ENCODE assay signal across 24 mouse cellular contexts in the genomic region with DNA sequence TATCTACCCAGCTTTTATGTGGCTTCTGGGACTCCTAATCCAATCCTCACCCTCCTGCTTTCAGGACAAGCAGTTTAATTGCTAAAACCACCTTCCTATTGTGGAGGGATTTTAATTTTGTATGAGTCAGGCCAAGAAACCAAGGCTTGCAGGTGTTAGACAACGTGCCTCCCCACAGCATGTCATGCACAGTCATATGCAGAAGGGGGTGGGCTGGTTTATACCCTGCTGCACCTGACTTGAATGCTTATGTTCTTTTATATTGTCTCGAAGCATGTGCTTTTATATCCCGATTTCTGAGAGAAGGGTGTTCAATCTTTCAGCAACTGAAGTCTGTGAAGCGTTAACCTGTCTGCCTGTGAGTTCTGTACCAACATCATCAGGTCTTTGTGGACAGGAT. TPM values are rescaled to one million over a fixed set of nuclear protein-coding genes. Genes with fewer than 3 reads are reported as not detected.
A peak's percentile ranks its signal among the peaks of the same experiment; 100 is the strongest.
DNase-seq lines count a peak whose midpoint lies in the region; ATAC-seq and TF ChIP-seq lines count a peak whose summit lies in the region.
"Had no signal": no experiment of that assay in that cellular context is flagged by ENCODE, and none has a peak within 500 bp of the region (broad histone marks: within the 10 kb centered on the region; RNA-seq: fewer than 3 reads in every experiment).

No protein-coding gene starts in this region.

- no peaks in the 10 kb centered on the region for H3K9me3 ChIP-seq in hindbrain, embryonic 13.5 days
- no peaks in the 10 kb centered on the region for H3K9me3 ChIP-seq in hindbrain, postnatal 0 days (ENCODE audit: low read length)
- H3K9me3 ChIP-seq: embryonic facial prominence, embryonic 15.5 days; heart, embryonic 10.5 days; limb, embryonic 15.5 days; liver, embryonic 15.5 days; midbrain, embryonic 12.5 days had no signal

- no peak overlapping the region for H3K9ac ChIP-seq in heart, adult 2 months (ENCODE audit: low read depth, low read length)
- H3K9ac ChIP-seq in hindbrain, embryonic 13.5 days: peak overlapping the region; percentile 19; the same call in 1 of the 2 replicates
- no peak overlapping the region for H3K9ac ChIP-seq in hindbrain, postnatal 0 days (replicated peaks; ENCODE audit: low read length)
- H3K9ac ChIP-seq: embryonic facial prominence, embryonic 15.5 days; limb, embryonic 15.5 days; liver, embryonic 15.5 days; midbrain, embryonic 12.5 days had no signal

- 0 out of 2 replicates have a peak overlapping the region, but pooled peaks have one; percentile 41 for H3K27ac ChIP-seq in cerebellum, adult 2 months (ENCODE audit: insufficient read depth, low read length)
- H3K27ac ChIP-seq in heart, adult 2 months: peak overlapping the region; percentile 57; the same call in 1 of the 2 replicates
- peak overlapping the region; percentile 55; the same call in 1 of the 2 replicates for H3K27ac ChIP-seq in hindbrain, embryonic 13.5 days
- no peak overlapping the region for H3K27ac ChIP-seq in hindbrain, postnatal 0 days
- H3K27ac ChIP-seq: embryonic facial prominence, embryonic 15.5 days; heart, embryonic 10.5 days; limb, embryonic 15.5 days; liver, embryonic 15.5 days; macrophage; midbrain, embryonic 12.5 days had no signal

- peaks cover 23% of the 10 kb centered on the region for H3K36me3 ChIP-seq in heart, adult 2 months (ENCODE audit: control insufficient read depth, insufficient read depth, low read length)
- peaks cover 14% of the 10 kb centered on the region for H3K36me3 ChIP-seq in hindbrain, embryonic 13.5 days
- H3K36me3 ChIP-seq in hindbrain, postnatal 0 days (ENCODE audit: insufficient read depth, low read length): peaks cover 6% of the 10 kb centered on the region; the same call in 1 of the 2 replicates
- H3K36me3 ChIP-seq: embryonic facial prominence, embryonic 15.5 days; liver, embryonic 15.5 days; midbrain, embryonic 12.5 days had no signal

- H3K4me3 ChIP-seq in cerebellum, adult 2 months (replicated peaks; ENCODE audit: insufficient read depth, low read depth, low read length): no peak overlapping the region
- no peak overlapping the region for H3K4me3 ChIP-seq in heart, adult 2 months
- no peak overlapping the region for H3K4me3 ChIP-seq in hindbrain, embryonic 13.5 days
- H3K4me3 ChIP-seq in hindbrain, postnatal 0 days (ENCODE audit: low read length): no peak overlapping the region
- H3K4me3 ChIP-seq: embryonic facial prominence, embryonic 15.5 days; heart, embryonic 10.5 days; limb, embryonic 15.5 days; liver, embryonic 15.5 days; midbrain, embryonic 12.5 days had no signal

- DNase-seq in cerebellum, adult 2 months: no peak
- no peak for DNase-seq in cerebellum, adult 9-11 months
- DNase-seq in heart, adult 2 months: no peak
- no peak for DNase-seq in heart, postnatal 10 days
- no peak for DNase-seq in hindbrain, postnatal 0 days (ENCODE audit: low spot score)
- DNase-seq in brain, adult 2 months (ENCODE audit: low read depth, low spot score): peak; percentile 41
- DNase-seq: adrenal gland, adult 2 months; cerebellum, postnatal 10 days; gastrocnemius, postnatal 10 days; kidney, adult 2 months; kidney, postnatal 10 days; retina, postnatal 1 day had no signal

- intact Hi-C loops in heart, adult 2 months (cut with DNase I): no loop called here
- intact Hi-C loops in heart, postnatal 10 days (cut with DNase I): no loop called here

- no peaks in the 10 kb centered on the region for H3K79me2 ChIP-seq in heart, adult 2 months (replicated peaks; ENCODE audit: control insufficient read depth, insufficient read depth, low read length)

- 46% methylated on average over 4 of the region's 4 CpGs for WGBS in cerebellum, adult 2 months
- 75% methylated on average over 4 of the region's 4 CpGs for WGBS in heart, adult 2 months
- 59% methylated on average over 4 of the region's 4 CpGs for WGBS in hindbrain, embryonic 13.5 days
- WGBS in hindbrain, postnatal 0 days: 47% methylated on average over 4 of the region's 4 CpGs

- TF ChIP-seq EP300 in heart, adult 2 months (IDR thresholded peaks at IDR 0.05; ENCODE audit: insufficient read depth, low read depth, low read length): no peak

- no peak for TF ChIP-seq POLR2A in cerebellum, adult 2 months (IDR thresholded peaks at IDR 0.05; ENCODE audit: borderline replicate concordance, insufficient read depth, low read length)
- TF ChIP-seq POLR2A in heart, adult 2 months (IDR thresholded peaks at IDR 0.05; ENCODE audit: insufficient read depth, low read depth, low read length): no peak

- no peak for ATAC-seq in hindbrain, embryonic 13.5 days (ENCODE audit: low FRiP score)
- no peak for ATAC-seq in hindbrain, postnatal 0 days
- no peak for ATAC-seq in erythroid progenitor cell, adult 5-6 weeks (replicated peaks; ENCODE audit: low FRiP score, poor library complexity, severe bottlenecking)

- no peaks in the 10 kb centered on the region for H3K27me3 ChIP-seq in cerebellum, adult 2 months (ENCODE audit: control insufficient read depth, insufficient read depth, low read length)
- H3K27me3 ChIP-seq in heart, adult 2 months (ENCODE audit: control insufficient read depth, insufficient read depth, low read length): no peaks in the 10 kb centered on the region
- no peaks in the 10 kb centered on the region for H3K27me3 ChIP-seq in hindbrain, embryonic 13.5 days
- no peaks in the 10 kb centered on the region for H3K27me3 ChIP-seq in hindbrain, postnatal 0 days (ENCODE audit: insufficient read depth, low read length)
- H3K27me3 ChIP-seq: embryonic facial prominence, embryonic 15.5 days; limb, embryonic 15.5 days; liver, embryonic 15.5 days; midbrain, embryonic 12.5 days had no signal

- peaks cover 6% of the 10 kb centered on the region for H3K4me1 ChIP-seq in cerebellum, adult 2 months (ENCODE audit: control insufficient read depth, insufficient read depth, low read length)
- peaks cover 3% of the 10 kb centered on the region for H3K4me1 ChIP-seq in heart, adult 2 months (ENCODE audit: control insufficient read depth, insufficient read depth, low read length)
- peaks cover 16% of the 10 kb centered on the region for H3K4me1 ChIP-seq in hindbrain, embryonic 13.5 days (replicated peaks)
- H3K4me1 ChIP-seq in hindbrain, postnatal 0 days (ENCODE audit: insufficient read depth, low read length): 0 out of 2 replicates have a peak, but pooled peaks cover 5% of the 10 kb centered on the region
- H3K4me1 ChIP-seq: embryonic facial prominence, embryonic 15.5 days; liver, embryonic 15.5 days had no signal

- no peak for TF ChIP-seq CTCF in cerebellum, adult 2 months (IDR thresholded peaks at IDR 0.05; ENCODE audit: borderline replicate concordance, insufficient read depth, low read depth, low read length)
- no peak for TF ChIP-seq CTCF in heart, adult 2 months (IDR thresholded peaks at IDR 0.05)
- TF ChIP-seq CTCF in hindbrain, postnatal 0 days (IDR thresholded peaks at IDR 0.05; ENCODE audit: low read depth): no peak

- H3K4me2 ChIP-seq in hindbrain, embryonic 13.5 days: no peak overlapping the region
- H3K4me2 ChIP-seq in hindbrain, postnatal 0 days (ENCODE audit: low read depth, low read length): no peak overlapping the region
- H3K4me2 ChIP-seq: embryonic facial prominence, embryonic 15.5 days; limb, embryonic 15.5 days; liver, embryonic 15.5 days; midbrain, embryonic 12.5 days had no signal

RNA-seq across cellular contexts. Expression of a gene that starts 37.3 kb away (rescaled TPM):
- not detected in 2 replicates for polyA plus RNA-seq in cerebellum, adult 2 months (2012; rRNA removed)
- total RNA-seq in heart, adult 2 months (2021): not detected
- not detected in 2 replicates for polyA plus RNA-seq in heart, adult 2 months (2012; rRNA removed)
- not detected for total RNA-seq in heart, postnatal 10 days (2021)
- not detected in 2 replicates for polyA plus RNA-seq in hindbrain, embryonic 13.5 days (2015; fragmentation: Nextera tagmentation; extraction: Ambion mirVana)
- not detected in 2 replicates for total RNA-seq in hindbrain, postnatal 0 days (2014; rRNA removed)
- not detected in 2 replicates for polyA plus RNA-seq in hindbrain, postnatal 0 days (2015; fragmentation: Nextera tagmentation; extraction: Ambion mirVana)
- not detected in 2 replicates for total RNA-seq in erythroid progenitor cell, adult 5-6 weeks (2015; ENCODE audit: low replicate concordance)
- total RNA-seq in erythroid progenitor cell, adult 5-6 weeks (2017; ENCODE audit: low replicate concordance): not detected in 2 replicates
- total RNA-seq: adrenal gland, adult 2 months; gastrocnemius, postnatal 10 days; layer of hippocampus, adult 8-10 months; left cerebral cortex, postnatal 36 days had no signal
- polyA plus RNA-seq: adrenal gland, adult 2 months; embryonic facial prominence, embryonic 15.5 days; heart, embryonic 10.5 days; kidney, adult 2 months; limb, embryonic 15.5 days; liver, embryonic 15.5 days; lung, embryonic 16.5 days; macrophage; midbrain, embryonic 12.5 days; stomach, embryonic 16.5 days had no signal
